ENCODE assay signal across 8 mouse cellular contexts in genomic region chr15:96936216-96936615, GRCm38 (mm10).
A peak's percentile ranks its signal among the peaks of the same experiment; 100 is the strongest.
DNase-seq lines count a peak whose midpoint lies in the region; ATAC-seq lines count a peak whose summit lies in the region.

No protein-coding gene starts in this region.

- H3K27ac ChIP-seq in heart, embryonic 14.5 days (replicated peaks in 1 of 2; ENCODE audit: control insufficient read depth in 1 of 2, insufficient read depth in 1 of 2, low read depth in 2 of 2, low read length in 2 of 2): no peak overlapping the region
- H3K27ac ChIP-seq in embryonic facial prominence, embryonic 10.5 days (replicated peaks): no peak overlapping the region; the same call in 1 of the 2 replicates
- no peak overlapping the region for H3K27ac ChIP-seq in hindbrain, embryonic 13.5 days
- H3K27ac ChIP-seq in midbrain, embryonic 12.5 days (replicated peaks): no peak overlapping the region

- peak overlapping the region; percentile 38 for H3K9ac ChIP-seq in heart, embryonic 14.5 days (ENCODE audit: low read length)
- no peak overlapping the region for H3K9ac ChIP-seq in hindbrain, embryonic 13.5 days
- H3K9ac ChIP-seq in midbrain, embryonic 12.5 days (replicated peaks): no peak overlapping the region

- H3K27me3 ChIP-seq in heart, embryonic 14.5 days (ENCODE audit: control insufficient read depth, insufficient read depth, low read length): no peaks in the 10 kb centered on the region
- no peaks in the 10 kb centered on the region for H3K27me3 ChIP-seq in embryonic facial prominence, embryonic 10.5 days (replicated peaks; ENCODE audit: low read depth, poor library complexity, severe bottlenecking)
- no peaks in the 10 kb centered on the region for H3K27me3 ChIP-seq in hindbrain, embryonic 13.5 days
- no peaks in the 10 kb centered on the region; the same call in 1 of the 2 replicates for H3K27me3 ChIP-seq in midbrain, embryonic 12.5 days

- peak overlapping the region; percentile 52 for H3K4me2 ChIP-seq in heart, embryonic 14.5 days (ENCODE audit: low read length)
- H3K4me2 ChIP-seq in hindbrain, embryonic 13.5 days: peak overlapping the region; percentile 54; the same call in 1 of the 2 replicates
- H3K4me2 ChIP-seq in midbrain, embryonic 12.5 days (replicated peaks): peak overlapping the region; percentile 49

- no peaks in the 10 kb centered on the region for H3K9me3 ChIP-seq in heart, embryonic 14.5 days (ENCODE audit: control insufficient read depth, low read length)
- H3K9me3 ChIP-seq in embryonic facial prominence, embryonic 10.5 days: no peaks in the 10 kb centered on the region
- H3K9me3 ChIP-seq in hindbrain, embryonic 13.5 days: no peaks in the 10 kb centered on the region
- H3K9me3 ChIP-seq in midbrain, embryonic 12.5 days: no peaks in the 10 kb centered on the region

- intact Hi-C loops in heart, postnatal 25 days (cut with DNase I): loop anchor here (5.0 kb wide), 2 partner anchors 269 to 394 kb away; no protein-coding TSS in a partner anchor

- H3K4me3 ChIP-seq in heart, embryonic 14.5 days (ENCODE audit: control insufficient read depth in 1 of 2, insufficient read depth in 1 of 2, low read depth in 1 of 2, low read length in 2 of 2): peak overlapping the region in 1 of 2 experiments; percentile 17; a peak in 3 of 4 replicates
- peak overlapping the region; percentile 46 for H3K4me3 ChIP-seq in embryonic facial prominence, embryonic 10.5 days
- no peak overlapping the region; the same call in 1 of the 2 replicates for H3K4me3 ChIP-seq in hindbrain, embryonic 13.5 days
- no peak overlapping the region for H3K4me3 ChIP-seq in midbrain, embryonic 12.5 days

- 70% methylated on average over 5 of the region's 5 CpGs for WGBS in heart, embryonic 14.5 days
- 57% methylated on average over 5 of the region's 5 CpGs for WGBS in embryonic facial prominence, embryonic 10.5 days
- 87% methylated on average over 5 of the region's 5 CpGs for WGBS in hindbrain, embryonic 13.5 days
- WGBS in midbrain, embryonic 12.5 days: 77% methylated on average over 5 of the region's 5 CpGs

- H3K4me1 ChIP-seq in heart, embryonic 14.5 days (ENCODE audit: control insufficient read depth in 2 of 2, insufficient read depth in 2 of 2, low read length in 2 of 2): peaks cover 8 to 9% of the 10 kb centered on the region in 2 experiments
- H3K4me1 ChIP-seq in embryonic facial prominence, embryonic 10.5 days: peaks cover 22% of the 10 kb centered on the region
- H3K4me1 ChIP-seq in hindbrain, embryonic 13.5 days (replicated peaks): peaks cover 7% of the 10 kb centered on the region; the same call in 1 of the 2 replicates
- no peaks in the 10 kb centered on the region; the same call in 1 of the 2 replicates for H3K4me1 ChIP-seq in midbrain, embryonic 12.5 days

- no peak for DNase-seq in heart, postnatal 25 days (ENCODE audit: low spot score)
- no peak for DNase-seq in embryonic facial prominence, embryonic 10.5 days (ENCODE audit: low spot score)
- DNase-seq in spleen, adult 12 weeks (ENCODE audit: low spot score): no peak
- DNase-seq in adrenal gland, adult 2 months: no peak
- no peak for DNase-seq in adrenal gland, adult 18-20 months (ENCODE audit: low spot score in 2 of 2)

- no peak for ATAC-seq in heart, embryonic 14.5 days (ENCODE audit: insufficient number of reproducible peaks, insufficient read depth, low FRiP score, low read depth)
- no peak for ATAC-seq in hindbrain, embryonic 13.5 days (ENCODE audit: low FRiP score)
- no peak for ATAC-seq in midbrain, embryonic 12.5 days (ENCODE audit: low FRiP score, low read depth)

- no peaks in the 10 kb centered on the region for H3K36me3 ChIP-seq in heart, embryonic 14.5 days (ENCODE audit: control insufficient read depth, insufficient read depth, low read length)
- no peaks in the 10 kb centered on the region for H3K36me3 ChIP-seq in embryonic facial prominence, embryonic 10.5 days (replicated peaks)
- H3K36me3 ChIP-seq in hindbrain, embryonic 13.5 days: no peaks in the 10 kb centered on the region
- H3K36me3 ChIP-seq in midbrain, embryonic 12.5 days: no peaks in the 10 kb centered on the region
